Mouse (Mus musculus) layer of hippocampus, postnatal 25 days (tissue): Measurements from ENCODE around the gene Lbr. TPM values are rescaled to one million over a fixed set of nuclear protein-coding genes. Genes with fewer than 3 reads are reported as not detected.
A peak's percentile ranks its signal among the peaks of the same experiment; 100 is the strongest.

Experiments
- DNase-seq, 2 experiments: peaks; one replicate each; pipeline ENCODE4 v3.0.0; 2022; ENCODE audit warnings: mixed read lengths in 2 of 2, low spot score in 1 of 2; ENCODE audit errors: extremely low spot score in 1 of 2
- total RNA-seq, 2 experiments: library from RNA; stranded (reverse); gene quantifications; 2 replicates each; pipeline ENCODE4 v1.2.3; 2021

Lbr gene
- total RNA-seq: 10 to 100 TPM; 12.4 to 12.5 TPM

- no peak for DNase-seq
Observed at GRCm38 (mm10) chr1:181842781-181843180, at the start of gene Lbr. Gene Lbr, minus strand, starts transcription at chr1:181843046.

- DNase-seq: no peak
Observed at GRCm38 (mm10) chr1:181889670-181890069, 46.8 kb upstream of the Lbr start.

GRCm38 (mm10) chr1:181888801-181889200 lies 46.0 kb upstream of the Lbr start:
- peak; percentile 97 to 98 for DNase-seq

GRCm38 (mm10) chr1:181881532-181881931 lies 38.7 kb upstream of the Lbr start:
- DNase-seq: peak in 1 of 2 experiments; percentile 24

GRCm38 (mm10) chr1:181880752-181881325 lies 38.0 kb upstream of the Lbr start:
- DNase-seq: no peak

- DNase-seq: no peak
Observed at GRCm38 (mm10) chr1:181878436-181878835, 35.6 kb upstream of the Lbr start.

- no peak for DNase-seq
Observed at GRCm38 (mm10) chr1:181877088-181877487, 34.2 kb upstream of the Lbr start.

- no peak for DNase-seq
Observed at GRCm38 (mm10) chr1:181876656-181877055, 33.8 kb upstream of the Lbr start.

GRCm38 (mm10) chr1:181873086-181873920 lies 30.5 kb upstream of the Lbr start:
- DNase-seq: no peak

GRCm38 (mm10) chr1:181872639-181873038 lies 29.8 kb upstream of the Lbr start:
- DNase-seq: no peak

GRCm38 (mm10) chr1:181866429-181867280 lies 23.8 kb upstream of the Lbr start:
- DNase-seq: no peak

GRCm38 (mm10) chr1:181865863-181866216 lies 23.0 kb upstream of the Lbr start:
- no peak for DNase-seq

GRCm38 (mm10) chr1:181864971-181865862 lies 22.4 kb upstream of the Lbr start:
- no peak for DNase-seq

- DNase-seq: no peak
Observed at GRCm38 (mm10) chr1:181863431-181863830, 20.6 kb upstream of the Lbr start.

- DNase-seq: no peak
Observed at GRCm38 (mm10) chr1:181862676-181863374, 20.0 kb upstream of the Lbr start.

- DNase-seq: no peak
Observed at GRCm38 (mm10) chr1:181861181-181861902, 18.5 kb upstream of the Lbr start.

GRCm38 (mm10) chr1:181860659-181861058 lies 17.8 kb upstream of the Lbr start:
- DNase-seq: no peak

GRCm38 (mm10) chr1:181856329-181856728 lies 13.5 kb upstream of the Lbr start:
- no peak for DNase-seq

- DNase-seq: no peak
Observed at GRCm38 (mm10) chr1:181854829-181855228, 12.0 kb upstream of the Lbr start.
